Mouse (Mus musculus) heart, postnatal 0 days (tissue): ENCODE results near the gene Cdkl2. TPM values are rescaled to one million over a fixed set of nuclear protein-coding genes. Genes with fewer than 3 reads are reported as not detected.

Experiments used
- ATAC-seq: fragments of 200-750 bp; cut with Nextera tagmentation; 2 replicates; pipeline ENCODE4 v1.8.0; 2017; ENCODE audit warnings: low read depth, moderate number of reproducible peaks, moderate library complexity; ENCODE audit not compliant: insufficient read depth
- DNase-seq: peaks from one replicate; pipeline ENCODE4 v3.0.0-alpha.2; 2016; ENCODE audit warnings: low spot score
- H3K27ac ChIP-seq: fragments of 300-500 bp; sonication (generic); 2 replicates; pipeline ENCODE4 v1.5.1; 2014; ENCODE audit warnings: low read depth, mild to moderate bottlenecking
- H3K27me3 ChIP-seq: fragments of 300-500 bp; sonication (generic); 2 replicates; pipeline ENCODE4 v1.6.1; 2014; ENCODE audit warnings: low read length, mixed read lengths; ENCODE audit not compliant: control insufficient read depth, insufficient read depth
- H3K36me3 ChIP-seq: fragments of 300-500 bp; sonication (generic); replicated peaks from 2 replicates; pipeline ENCODE4 v1.6.1; 2014; ENCODE audit warnings: low read length, mixed read lengths; ENCODE audit not compliant: control insufficient read depth, insufficient read depth
- H3K4me1 ChIP-seq: fragments of 300-500 bp; sonication (generic); 2 replicates; pipeline ENCODE4 v1.6.1; 2014; ENCODE audit warnings: antibody characterized with exemption; ENCODE audit not compliant: control insufficient read depth, insufficient read depth
- H3K4me2 ChIP-seq: fragments of 300-500 bp; sonication (generic); 2 replicates; pipeline ENCODE4 v1.6.1; 2014; ENCODE audit warnings: low read depth, mild to moderate bottlenecking, low read length, moderate library complexity
- H3K4me3 ChIP-seq: fragments of 300-500 bp; sonication (generic); 2 replicates; pipeline ENCODE4 v1.5.1; 2014; ENCODE audit warnings: low read depth, low read length
- H3K9ac ChIP-seq: fragments of 300-500 bp; sonication (generic); replicated peaks from 2 replicates; pipeline ENCODE4 v1.6.1; 2014; ENCODE audit warnings: low read depth, low read length, mixed read lengths
- H3K9me3 ChIP-seq: fragments of 300-500 bp; sonication (generic); replicated peaks from 2 replicates; pipeline ENCODE4 v1.6.1; 2016; ENCODE audit warnings: low read length; ENCODE audit not compliant: control insufficient read depth
- CTCF ChIP-seq: IDR thresholded peaks from 2 replicates; pipeline ENCODE4 v1.5.1; 2016; ENCODE audit warnings: antibody characterized with exemption, control low read depth, low read depth
- EP300 ChIP-seq: IDR thresholded peaks from 2 replicates; pipeline ENCODE4 v1.6.1; 2016; ENCODE audit warnings: antibody characterized with exemption, low read depth
- WGBS: fragments of 180-500 bp; shearing (Covaris S2); extraction: QIAGEN DNeasy Blood & Tissue Kit; methylation state at CpG from one replicate; pipeline ENCODE4 v1.1.7; 2014; 5-methylcytosine and 5-hydroxymethylcytosine counted together
- polyA plus RNA-seq: library from polyadenylated mRNA; unstranded; fragments of >200 nt; fragmentation: Nextera tagmentation; extraction: Ambion mirVana; gene quantifications from 2 replicates; pipeline ENCODE4 v1.2.1, GENCODE M21; 2015
- total RNA-seq: library from RNA; depleted of rRNA; stranded (reverse); fragments of >200 nt; gene quantifications from 2 replicates; pipeline ENCODE4 v1.2.3, GENCODE M21; 2014; ENCODE audit warnings: low replicate concordance

The Cdkl2 gene
- total and polyA plus RNA-seq, 2 experiments from 2014 or later, result 0.75 to 5.0 TPM

DNA sequence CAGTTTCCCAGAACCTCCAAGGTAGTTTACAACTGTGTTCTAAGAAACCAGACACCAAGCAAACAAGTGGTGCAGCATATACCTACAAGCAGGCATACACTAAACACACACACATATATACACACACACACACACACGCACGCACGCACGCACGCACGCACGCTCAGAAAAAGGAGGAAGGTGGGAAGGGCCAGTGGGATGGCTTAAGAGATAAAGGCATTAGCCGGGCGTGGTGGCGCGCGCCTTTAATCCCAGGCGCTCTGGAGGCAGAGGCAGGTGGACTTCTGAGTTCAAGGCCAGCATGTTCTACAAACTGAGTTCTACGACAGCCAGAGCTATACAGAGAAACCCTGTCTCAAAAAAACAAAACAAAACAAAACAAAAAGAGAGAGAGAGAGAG is 30.4 kb upstream of the Cdkl2 start:
- 84% methylated on average over 14 of the region's 14 CpGs for WGBS
- ATAC-seq, result no peak
- no peak overlapping the region for H3K27ac ChIP-seq

DNA sequence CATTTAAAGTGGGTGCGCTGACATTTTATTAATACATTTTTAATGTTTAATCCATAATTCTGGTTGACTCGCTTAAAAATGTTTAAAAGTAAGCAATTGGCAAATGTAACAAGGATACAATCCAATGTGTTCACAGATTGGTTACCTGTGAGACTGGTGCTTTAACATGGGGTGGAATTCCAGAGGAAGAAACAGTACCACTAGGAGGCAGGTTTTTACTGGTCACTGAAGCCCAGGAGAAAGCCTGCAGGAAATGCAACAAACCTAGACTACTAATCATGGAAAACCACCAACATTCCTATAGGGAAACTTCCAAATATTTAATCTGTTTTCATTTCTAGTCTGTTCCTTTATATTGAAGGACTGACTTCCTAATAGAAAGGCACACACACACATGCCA is 19.5 kb upstream of the Cdkl2 start:
- Histone ChIP-seq H3K4me1 (no peaks in the 10 kb centered on the region), H3K9ac (no peak overlapping the region), H3K4me3 (no peak overlapping the region), H3K27ac (no peak overlapping the region), H3K36me3 (peaks cover 81% of the 10 kb centered on the region), H3K4me2 (no peak overlapping the region), H3K9me3 (no peaks in the 10 kb centered on the region), H3K27me3 (no peaks in the 10 kb centered on the region)
- no peak for DNase-seq
- 97% methylated on average over 2 of the region's 2 CpGs for WGBS
- TF ChIP-seq CTCF, result peak; percentile 35; the same call in 1 of the 2 replicates
- no peak for TF ChIP-seq EP300
- no peak for ATAC-seq

More for the DNA sequence above, 30.4 kb upstream of the Cdkl2 start:
- Histone ChIP-seq H3K4me3 (no peak overlapping the region), H3K36me3 (peaks cover 23% of the 10 kb centered on the region), H3K9ac (no peak overlapping the region), H3K27me3 (no peaks in the 10 kb centered on the region), H3K4me2 (no peak overlapping the region), H3K9me3 (no peaks in the 10 kb centered on the region), H3K4me1 (peaks cover 10% of the 10 kb centered on the region)
- DNase-seq, result no peak
- TF ChIP-seq EP300, result no peak
- TF ChIP-seq CTCF, result no peak

- Histone ChIP-seq H3K4me1 (no peaks in the 10 kb centered on the region), H3K27ac (no peak overlapping the region), H3K9ac (no peak overlapping the region), H3K4me2 (no peak overlapping the region), H3K36me3 (peaks cover 52% of the 10 kb centered on the region), H3K4me3 (no peak overlapping the region), H3K9me3 (no peaks in the 10 kb centered on the region), H3K27me3 (no peaks in the 10 kb centered on the region)
- no peak for DNase-seq
- ATAC-seq, result no peak
- TF ChIP-seq EP300 (no peak), CTCF (no peak)
- WGBS, result 90% methylated on average over 6 of the region's 6 CpGs
Observed at GRCm38 (mm10) chr5:92052866-92053265, 9.2 kb upstream of the Cdkl2 start.

GRCm38 (mm10) chr5:92050419-92050818 is 6.7 kb upstream of the Cdkl2 start:
- no peaks in the 10 kb centered on the region for H3K9me3 ChIP-seq
- no peaks in the 10 kb centered on the region for H3K4me1 ChIP-seq

DNA sequence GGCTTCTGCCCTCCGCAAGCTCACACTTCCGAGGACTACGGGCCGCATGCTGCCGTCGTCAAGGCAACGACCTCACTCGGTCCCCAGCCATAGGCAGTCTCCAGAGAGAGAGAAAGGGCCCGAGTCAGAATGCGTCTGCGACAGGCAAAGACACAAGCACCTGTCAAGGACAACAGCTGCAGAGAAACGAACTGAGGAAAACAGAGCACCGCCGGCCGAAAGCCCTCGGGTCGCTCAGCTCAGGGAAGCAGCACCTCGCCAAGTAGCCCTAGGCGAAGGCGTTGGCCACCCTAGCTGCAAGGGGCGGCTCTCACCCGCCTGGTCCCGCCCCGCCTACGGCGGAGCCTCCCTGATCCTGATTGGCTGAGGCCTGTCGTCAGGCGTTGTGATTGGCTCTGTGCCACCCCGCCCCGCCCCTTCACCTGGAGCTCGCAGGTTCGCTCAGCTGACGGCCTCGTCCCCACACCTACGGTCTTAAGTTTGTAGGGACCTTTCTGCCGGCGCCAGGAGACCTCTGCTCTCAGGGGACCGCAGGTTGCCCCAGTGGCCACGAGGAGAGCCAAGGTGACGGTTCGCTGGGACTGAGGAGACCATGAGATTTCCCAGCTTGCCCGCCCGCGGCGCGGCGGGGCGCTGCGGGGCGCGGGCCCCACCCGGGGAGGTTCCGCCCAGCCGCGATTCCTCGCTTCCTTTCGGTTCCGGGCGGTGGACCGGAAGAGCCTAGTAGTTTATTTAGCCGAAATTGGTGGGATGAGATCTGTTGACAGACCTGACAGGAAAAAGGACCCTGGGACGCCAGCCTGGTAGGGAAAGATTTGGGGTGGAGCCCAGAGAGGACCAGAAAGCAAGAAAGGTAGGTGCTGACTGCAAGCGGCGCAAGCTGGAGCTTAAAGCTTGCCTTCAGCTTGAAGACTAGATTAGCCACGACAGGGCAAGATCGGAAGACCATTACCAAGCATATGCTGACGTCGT is 1.0 kb downstream of the Cdkl2 start:
- under 1% methylated on average over 63 of the region's 68 CpGs for WGBS
- H3K4me1 ChIP-seq, result no peaks in the 10 kb centered on the region
- ATAC-seq (peak; percentile 99), DNase-seq (peak; percentile 67)
- H3K27ac ChIP-seq, result no peak overlapping the region
- H3K9ac ChIP-seq, result peak overlapping the region; percentile 37
- peak overlapping the region; percentile 77 for H3K4me2 ChIP-seq
- no peaks in the 10 kb centered on the region for H3K36me3 ChIP-seq
- peak overlapping the region; percentile 61 for H3K4me3 ChIP-seq
- TF ChIP-seq CTCF (no peak), EP300 (no peak)
- no peaks in the 10 kb centered on the region for H3K9me3 ChIP-seq
- 0 out of 2 replicates have a peak, but pooled peaks cover 4% of the 10 kb centered on the region for H3K27me3 ChIP-seq

More at GRCm38 (mm10) chr5:92050419-92050818, 6.7 kb upstream of the Cdkl2 start:
- no peak for ATAC-seq
- H3K27ac ChIP-seq, result no peak overlapping the region
- TF ChIP-seq EP300 (no peak), CTCF (no peak)
- H3K27me3 ChIP-seq, result no peaks in the 10 kb centered on the region
- H3K4me3 ChIP-seq, result no peak overlapping the region
- DNase-seq, result no peak
- H3K36me3 ChIP-seq, result peaks cover 28% of the 10 kb centered on the region
- H3K4me2 ChIP-seq, result no peak overlapping the region
- no peak overlapping the region for H3K9ac ChIP-seq
- WGBS, result 82% methylated on average over 3 of the region's 3 CpGs
